Mouse (Mus musculus): Measurements from ENCODE around the gene Trip11. TPM values are rescaled to one million over a fixed set of nuclear protein-coding genes. Genes with fewer than 3 reads are reported as not detected.

Gene Trip11
- polyA plus RNA-seq, 1 experiment from 2014 or later = 22.6 TPM

DNA sequence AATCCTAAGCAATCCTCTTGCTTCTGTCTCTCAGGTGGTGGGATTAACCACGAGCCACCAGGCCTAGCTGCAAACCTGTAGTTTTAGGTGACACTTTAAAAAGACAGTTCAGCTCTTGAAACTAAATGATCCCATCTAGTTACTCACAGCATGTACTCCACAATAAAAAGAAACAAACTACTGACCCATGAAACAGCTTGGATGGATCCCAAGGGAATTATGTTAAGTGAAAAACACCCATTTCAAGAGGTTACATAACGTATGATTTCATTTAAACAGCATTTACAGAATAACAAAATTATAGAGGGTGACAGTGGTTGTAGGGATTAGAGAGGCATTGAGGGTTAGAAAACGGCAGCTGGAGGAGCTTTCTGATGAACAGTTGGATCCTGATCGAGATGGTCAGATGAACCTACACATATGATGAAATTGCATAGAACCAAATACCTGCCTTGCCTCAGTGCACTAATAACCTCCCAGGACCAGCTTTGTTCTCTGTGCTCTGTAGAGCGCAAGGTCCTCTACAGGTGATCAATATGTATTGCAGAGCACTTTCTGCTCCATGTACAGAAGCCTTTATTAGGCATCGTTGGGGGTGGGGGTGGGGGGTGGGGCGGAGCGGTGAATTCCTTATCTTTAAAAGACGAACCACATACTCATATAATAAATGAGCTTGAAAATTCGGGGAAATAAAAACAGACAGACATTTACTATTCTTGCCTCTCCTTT lies 76.4 kb downstream of the Trip11 start:
- no peaks in the 10 kb centered on the region for H3K9me3 ChIP-seq (replicated peaks)
- WGBS = 90% methylated on average over 10 of the region's 10 CpGs
- no peak overlapping the region for H3K27ac ChIP-seq
- no peaks in the 10 kb centered on the region for H3K27me3 ChIP-seq
- no peak overlapping the region for H3K9ac ChIP-seq
- H3K4me1 ChIP-seq = peaks cover 15% of the 10 kb centered on the region
- peaks cover 49% of the 10 kb centered on the region for H3K36me3 ChIP-seq
- no peak for ATAC-seq (replicated peaks; ENCODE audit: low FRiP score)
- H3K4me2 ChIP-seq = no peak overlapping the region
- no peak overlapping the region for H3K4me3 ChIP-seq (replicated peaks)

DNA sequence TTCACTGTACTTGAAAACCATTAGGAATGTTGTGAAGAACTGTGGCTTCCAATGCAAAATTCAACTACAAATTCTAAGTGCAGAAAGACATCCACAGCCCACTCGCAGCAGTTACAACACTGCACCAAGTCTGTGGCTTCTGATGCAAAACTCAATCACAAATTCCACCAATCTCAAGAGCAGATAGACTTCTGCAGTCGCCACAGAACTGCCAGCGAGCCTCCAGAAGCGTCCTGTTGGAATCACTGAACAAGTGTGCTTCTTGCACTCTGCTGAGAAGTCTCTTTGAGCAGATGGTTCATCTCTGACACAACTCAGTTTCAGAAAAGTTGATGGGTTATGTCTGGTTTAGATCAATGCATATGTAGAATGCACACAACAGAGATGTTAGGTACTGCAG lies 78.4 kb downstream of the Trip11 start:
- Histone ChIP-seq H3K36me3 (peaks cover 49% of the 10 kb centered on the region), H3K4me2 (no peak overlapping the region), H3K4me3 (replicated peaks) (no peak overlapping the region), H3K27ac (no peak overlapping the region), H3K27me3 (no peaks in the 10 kb centered on the region), H3K9me3 (replicated peaks) (no peaks in the 10 kb centered on the region), H3K4me1 (peaks cover 30% of the 10 kb centered on the region), H3K9ac (no peak overlapping the region)
- 79% methylated on average over 4 of the region's 4 CpGs for WGBS
- ATAC-seq (replicated peaks; ENCODE audit: low FRiP score) = no peak

DNA sequence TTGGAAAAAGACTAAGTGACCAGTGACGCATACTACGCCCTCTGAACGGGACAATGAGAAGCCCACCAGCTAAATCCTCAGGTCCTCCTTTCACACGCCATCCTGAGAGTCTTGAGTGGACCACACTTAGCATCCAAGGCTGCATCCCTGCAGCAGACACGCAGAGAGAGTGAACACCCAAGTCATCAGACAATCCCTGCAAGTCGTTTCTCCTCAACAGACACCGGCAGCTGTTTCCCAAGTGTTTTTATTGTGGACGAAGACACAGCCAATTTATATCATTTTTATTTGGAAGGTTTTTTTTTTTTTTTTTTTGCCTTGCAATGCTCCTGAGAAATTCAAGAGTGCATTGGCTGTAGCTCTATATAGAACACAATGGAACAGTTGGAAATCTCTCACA lies 79.3 kb downstream of the Trip11 start:
- Histone ChIP-seq H3K4me2 (no peak overlapping the region), H3K27me3 (no peaks in the 10 kb centered on the region), H3K27ac (0 out of 2 replicates have a peak overlapping the region, but pooled peaks have one; percentile 41), H3K4me3 (replicated peaks) (no peak overlapping the region), H3K9me3 (replicated peaks) (no peaks in the 10 kb centered on the region), H3K36me3 (peaks cover 45% of the 10 kb centered on the region), H3K9ac (no peak overlapping the region), H3K4me1 (peaks cover 30% of the 10 kb centered on the region)
- WGBS = 76% methylated on average over 8 of the region's 8 CpGs
- no peak for ATAC-seq (replicated peaks; ENCODE audit: low FRiP score)

DNA sequence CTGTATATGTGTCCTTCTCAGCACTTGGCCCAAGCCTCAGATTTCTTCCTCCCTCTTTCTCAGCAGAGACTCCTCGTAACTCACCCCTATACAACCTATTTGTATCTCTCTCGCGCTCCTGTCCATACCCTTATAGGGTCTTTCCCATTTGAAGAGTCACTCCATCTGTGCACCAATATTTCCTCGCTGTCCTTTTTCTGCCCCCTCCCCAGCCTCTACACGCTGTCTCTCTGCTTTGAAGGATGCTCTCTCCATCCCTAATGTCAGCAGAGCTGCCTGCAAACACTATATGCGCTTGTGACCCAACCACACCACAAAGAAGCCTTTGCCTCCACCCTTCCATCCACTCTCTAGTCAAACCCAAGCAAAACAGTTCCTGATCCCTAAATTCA lies 80.0 kb downstream of the Trip11 start:
- peak; percentile 50 for ATAC-seq (replicated peaks; ENCODE audit: low FRiP score)
- 66% methylated on average over 6 of the region's 6 CpGs for WGBS

DNA sequence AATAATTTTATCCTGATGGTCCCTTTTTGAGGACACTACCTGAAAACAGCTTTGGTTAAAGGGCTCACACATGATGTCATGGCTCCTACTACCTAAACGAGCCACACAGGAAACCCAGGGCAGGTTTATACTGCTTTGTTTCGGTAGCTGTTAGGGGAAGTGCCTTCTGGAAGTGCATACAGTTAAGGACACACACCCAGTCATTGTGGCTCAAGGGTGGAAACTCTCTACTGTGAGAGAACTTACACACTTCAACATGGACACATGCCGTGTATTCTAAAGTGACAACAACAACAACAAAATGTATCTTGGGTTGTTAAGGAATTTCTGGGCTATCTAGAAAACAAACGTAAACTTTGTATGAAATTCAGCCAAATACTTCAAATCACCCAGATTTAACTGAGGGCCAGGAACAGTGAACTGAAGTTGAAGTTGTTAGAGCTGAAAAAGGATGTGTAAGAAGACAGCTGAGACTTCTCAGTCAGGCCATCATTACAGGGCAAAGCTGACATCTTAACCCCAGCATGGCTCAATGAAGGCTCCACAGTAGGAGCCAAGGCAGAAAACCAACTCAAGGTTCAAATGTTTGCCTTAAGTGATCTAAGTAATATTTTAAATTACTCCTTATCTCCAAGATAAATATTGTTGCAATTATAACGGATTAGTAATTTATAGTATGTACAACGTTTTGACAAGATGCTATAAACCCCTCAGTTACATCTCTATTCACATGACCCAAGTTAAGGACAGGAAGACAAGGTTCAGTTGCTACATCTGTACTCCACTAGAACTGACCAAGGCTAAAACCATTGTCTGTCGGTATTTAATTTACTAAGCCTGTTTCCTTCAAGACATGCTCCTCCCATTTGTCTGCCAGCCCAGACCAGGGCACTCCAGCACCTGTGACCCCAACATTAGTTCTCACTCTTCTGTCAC lies 80.6 kb downstream of the Trip11 start:
- H3K9ac ChIP-seq = no peak overlapping the region
- ATAC-seq (replicated peaks; ENCODE audit: low FRiP score) = peak; percentile 92
- no peak overlapping the region for H3K4me2 ChIP-seq
- H3K27ac ChIP-seq = peak overlapping the region; percentile 57
- no peaks in the 10 kb centered on the region for H3K9me3 ChIP-seq (replicated peaks)
- H3K27me3 ChIP-seq = no peaks in the 10 kb centered on the region
- peaks cover 30% of the 10 kb centered on the region for H3K4me1 ChIP-seq
- no peak overlapping the region for H3K4me3 ChIP-seq (replicated peaks)
- WGBS = 39% methylated on average over 7 of the region's 7 CpGs
- peaks cover 32% of the 10 kb centered on the region for H3K36me3 ChIP-seq

More for the DNA sequence above, 80.0 kb downstream of the Trip11 start:
- no peaks in the 10 kb centered on the region for H3K9me3 ChIP-seq (replicated peaks)
- H3K9ac ChIP-seq = no peak overlapping the region
- H3K27ac ChIP-seq = peak overlapping the region; percentile 48; the same call in 1 of the 2 replicates
- H3K4me3 ChIP-seq (replicated peaks) = no peak overlapping the region
- peaks cover 38% of the 10 kb centered on the region for H3K36me3 ChIP-seq
- peaks cover 30% of the 10 kb centered on the region for H3K4me1 ChIP-seq
- H3K4me2 ChIP-seq = no peak overlapping the region
- no peaks in the 10 kb centered on the region for H3K27me3 ChIP-seq

DNA sequence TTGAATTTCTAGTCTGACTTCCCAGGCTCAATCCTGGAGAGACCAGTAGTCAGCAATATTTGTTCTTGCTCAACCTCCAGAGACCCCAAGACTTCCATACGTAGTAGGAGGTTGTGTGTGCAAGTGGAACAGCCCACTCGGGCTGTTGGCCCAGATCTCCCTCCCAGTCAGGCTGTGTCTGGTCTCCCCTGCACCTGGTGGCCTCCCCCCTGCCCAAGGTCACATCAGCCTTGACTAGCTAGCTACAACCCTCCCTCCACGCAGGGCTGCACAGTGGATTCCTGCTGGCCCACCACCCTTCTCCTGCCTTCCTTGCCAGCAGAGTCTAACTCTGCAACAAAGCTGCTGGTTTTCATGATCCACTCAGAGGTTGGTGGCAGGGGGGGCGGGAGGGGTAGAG lies 81.8 kb downstream of the Trip11 start:
- Histone ChIP-seq H3K9ac (no peak overlapping the region), H3K27ac (peak overlapping the region; percentile 57), H3K27me3 (no peaks in the 10 kb centered on the region), H3K36me3 (peaks cover 21% of the 10 kb centered on the region), H3K4me3 (replicated peaks) (no peak overlapping the region), H3K4me1 (peaks cover 30% of the 10 kb centered on the region), H3K9me3 (replicated peaks) (no peaks in the 10 kb centered on the region), H3K4me2 (no peak overlapping the region)
- WGBS = 54% methylated on average over 4 of the region's 4 CpGs
- ATAC-seq (replicated peaks; ENCODE audit: low FRiP score) = no peak

DNA sequence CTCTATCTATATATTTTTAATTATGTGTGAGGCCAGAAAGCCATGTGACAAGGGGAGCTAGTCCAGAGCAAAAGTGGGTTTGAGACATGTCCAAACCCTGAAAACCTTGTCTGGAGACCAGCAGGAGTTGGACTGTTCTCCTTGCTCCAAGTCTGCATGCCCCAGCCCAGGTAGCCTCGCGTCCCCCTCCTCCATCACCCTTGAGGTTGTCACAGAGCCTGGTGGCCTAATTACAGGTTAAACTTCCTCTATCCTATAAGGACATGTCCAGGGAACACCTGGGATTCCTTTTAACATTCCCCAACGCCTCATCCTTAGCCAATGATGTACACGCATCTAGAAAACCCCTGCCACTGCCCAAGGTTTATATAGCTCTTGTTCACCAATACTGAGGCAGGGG lies 89.9 kb downstream of the Trip11 start:
- Histone ChIP-seq H3K9me3 (replicated peaks) (no peaks in the 10 kb centered on the region), H3K4me3 (replicated peaks) (no peak overlapping the region), H3K9ac (no peak overlapping the region), H3K27ac (no peak overlapping the region), H3K4me2 (no peak overlapping the region), H3K4me1 (peaks cover 9% of the 10 kb centered on the region), H3K27me3 (peaks cover 7% of the 10 kb centered on the region; the same call in 1 of the 2 replicates), H3K36me3 (no peaks in the 10 kb centered on the region)
- ATAC-seq (replicated peaks; ENCODE audit: low FRiP score) = no peak
- 90% methylated on average over 4 of the region's 4 CpGs for WGBS

DNA sequence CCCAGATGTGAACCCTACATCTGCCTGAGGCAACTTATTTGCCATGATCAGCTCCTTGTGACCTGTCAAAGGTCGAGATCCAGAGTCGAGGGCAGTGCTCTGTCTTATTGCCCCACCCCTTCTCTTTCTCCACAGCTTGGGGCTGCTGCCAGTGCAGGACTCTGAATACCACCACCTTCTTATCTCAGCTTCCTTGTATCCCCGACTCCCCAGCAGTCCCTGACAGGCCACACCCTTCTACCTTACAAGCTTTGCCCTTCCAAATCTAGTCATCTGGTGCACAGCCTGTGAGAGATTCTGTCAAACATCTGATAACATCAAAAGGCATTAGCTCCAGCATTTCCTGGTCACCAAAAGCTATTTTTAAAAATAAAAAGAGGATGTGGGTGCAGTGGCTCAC lies 91.5 kb downstream of the Trip11 start:
- no peak overlapping the region for H3K9ac ChIP-seq
- no peak for ATAC-seq (replicated peaks; ENCODE audit: low FRiP score)
- WGBS = 35% methylated on average over 3 of the region's 3 CpGs

DNA sequence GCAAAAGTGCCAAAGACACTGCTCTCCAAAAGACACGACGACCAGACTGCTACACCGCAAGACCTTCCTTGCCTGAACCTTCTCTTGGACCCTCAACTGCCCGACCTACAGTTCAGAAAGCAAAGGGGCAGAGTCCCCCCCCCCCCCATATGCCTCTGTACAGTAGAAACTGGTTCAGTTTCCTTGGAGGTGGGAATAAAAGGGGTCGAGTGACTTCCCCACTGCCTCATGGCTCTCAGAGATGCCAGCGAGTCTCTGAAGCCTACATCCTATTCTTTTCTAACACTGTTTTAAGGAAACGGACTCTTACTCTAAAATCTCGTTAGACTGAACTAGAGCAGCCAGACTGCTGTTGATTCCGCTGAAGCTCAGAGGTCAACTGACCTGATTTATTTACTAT lies 93.5 kb downstream of the Trip11 start:
- 0 out of 2 replicates have a peak, but pooled peaks have one; percentile 49 for ATAC-seq (replicated peaks; ENCODE audit: low FRiP score)
- peak overlapping the region; percentile 97 for H3K4me2 ChIP-seq
- H3K36me3 ChIP-seq = no peaks in the 10 kb centered on the region
- WGBS = 31% methylated on average over 9 of the region's 9 CpGs
- no peaks in the 10 kb centered on the region for H3K9me3 ChIP-seq (replicated peaks)
- H3K9ac ChIP-seq = 0 out of 2 replicates have a peak overlapping the region, but pooled peaks have one; percentile 47
- H3K4me3 ChIP-seq (replicated peaks) = peak overlapping the region; percentile 58
- H3K4me1 ChIP-seq = peaks cover 11% of the 10 kb centered on the region
- H3K27me3 ChIP-seq = peaks cover 12% of the 10 kb centered on the region; the same call in 1 of the 2 replicates
- H3K27ac ChIP-seq = peak overlapping the region; percentile 87; the same call in 1 of the 2 replicates

More for the DNA sequence above, 91.5 kb downstream of the Trip11 start:
- no peaks in the 10 kb centered on the region for H3K9me3 ChIP-seq (replicated peaks)
- peaks cover 11% of the 10 kb centered on the region for H3K4me1 ChIP-seq
- H3K4me2 ChIP-seq = no peak overlapping the region
- H3K27me3 ChIP-seq = peaks cover 12% of the 10 kb centered on the region; the same call in 1 of the 2 replicates
- no peak overlapping the region for H3K27ac ChIP-seq
- no peak overlapping the region for H3K4me3 ChIP-seq (replicated peaks)
- H3K36me3 ChIP-seq = no peaks in the 10 kb centered on the region

DNA sequence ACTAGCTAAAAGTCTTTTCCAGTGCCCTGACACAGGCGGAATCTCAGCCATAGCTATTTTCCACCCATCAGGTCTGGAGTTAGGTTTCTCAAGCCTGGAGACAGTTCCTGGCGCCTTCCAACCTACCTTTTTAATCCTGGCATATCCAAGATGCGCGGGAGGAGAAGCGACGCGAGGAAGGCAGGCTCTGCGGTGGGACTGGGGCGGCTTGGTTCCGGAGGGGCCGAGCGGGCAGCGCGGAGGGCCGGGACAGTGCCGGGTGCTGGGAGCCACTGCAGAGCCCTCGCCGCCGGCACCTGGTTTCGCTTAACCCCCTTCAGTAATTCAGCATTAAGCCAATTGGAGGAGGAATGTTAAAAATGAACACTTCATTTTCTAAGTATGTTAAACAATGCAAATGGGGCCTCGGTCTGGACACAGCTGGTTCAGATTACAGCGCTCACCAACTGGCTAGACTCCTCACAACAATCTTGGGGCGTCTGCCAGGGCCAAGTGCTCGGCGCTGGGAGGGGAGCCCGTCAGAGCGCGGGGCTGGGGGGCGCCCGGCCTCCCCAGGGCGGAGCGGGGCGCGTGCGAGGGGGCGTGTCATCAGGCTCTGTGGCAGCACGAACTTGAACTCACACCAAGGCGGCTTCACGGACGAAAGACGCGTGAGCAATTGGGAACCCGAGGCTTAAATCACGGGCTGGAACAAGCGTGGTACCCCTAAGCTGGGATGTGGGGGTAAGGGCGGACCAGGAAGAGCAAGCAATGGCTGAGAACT lies 94.3 kb downstream of the Trip11 start, which contains the start of gene Fbln5:
TSS of gene Fbln5 (minus strand) at position 448 of the 763 bp plus-strand sequence.
- no peaks in the 10 kb centered on the region for H3K9me3 ChIP-seq (replicated peaks)
- peak; percentile 90 for ATAC-seq (replicated peaks; ENCODE audit: low FRiP score)
- peaks cover 11% of the 10 kb centered on the region for H3K4me1 ChIP-seq
- H3K4me2 ChIP-seq = peak within 1 kb of the TSS; percentile 97
- peaks cover 12% of the 10 kb centered on the region; the same call in 1 of the 2 replicates for H3K27me3 ChIP-seq
- H3K9ac ChIP-seq = peak within 1 kb of the TSS; percentile 47
- no peaks in the 10 kb centered on the region for H3K36me3 ChIP-seq
- peak within 1 kb of the TSS; percentile 58 for H3K4me3 ChIP-seq (replicated peaks)
- under 1% methylated on average over 46 of the region's 46 CpGs for WGBS
- H3K27ac ChIP-seq = peak within 1 kb of the TSS; percentile 87

DNA sequence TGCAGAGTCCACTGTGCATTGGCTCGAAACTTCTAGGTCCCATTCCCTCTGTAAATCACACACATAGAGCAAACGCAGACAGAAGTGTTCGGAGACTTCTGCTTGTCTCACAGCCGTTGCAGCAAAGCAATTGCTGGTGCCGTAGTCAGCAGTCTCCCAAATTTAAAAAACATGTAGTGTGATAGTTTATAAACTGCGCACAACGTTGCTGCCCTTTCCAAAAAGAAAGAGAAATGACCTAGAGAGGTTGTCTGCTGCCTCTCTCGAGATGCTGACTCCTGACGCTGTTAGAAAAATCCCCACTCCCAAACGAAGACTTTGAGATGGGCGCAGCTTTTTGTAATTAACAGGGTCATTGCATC lies 94.8 kb downstream of the Trip11 start:
- peak overlapping the region; percentile 87 for H3K27ac ChIP-seq
- H3K4me1 ChIP-seq = peaks cover 11% of the 10 kb centered on the region
- H3K36me3 ChIP-seq = no peaks in the 10 kb centered on the region
- H3K4me2 ChIP-seq = peak overlapping the region; percentile 97
- 15% methylated on average over 11 of the region's 11 CpGs for WGBS
- peaks cover 12% of the 10 kb centered on the region; the same call in 1 of the 2 replicates for H3K27me3 ChIP-seq
- H3K9me3 ChIP-seq (replicated peaks) = no peaks in the 10 kb centered on the region
- peak overlapping the region; percentile 58 for H3K4me3 ChIP-seq (replicated peaks)
- ATAC-seq (replicated peaks; ENCODE audit: low FRiP score) = peak; percentile 10; the same call in 1 of the 2 replicates
- peak overlapping the region; percentile 47; the same call in 1 of the 2 replicates for H3K9ac ChIP-seq
